Mouse (Mus musculus) hindbrain, postnatal 0 days (tissue): ENCODE measurements around the gene Gm20850. TPM values are rescaled to one million over a fixed set of nuclear protein-coding genes. Genes with fewer than 3 reads are reported as not detected.
"Not testable (repeated sequence)": the region's sequence is repeated elsewhere in the genome, so short reads cannot be mapped to it uniquely, and the experiment has no call there.

Experiments
- ATAC-seq: fragments of 200-750 bp; cut with Nextera tagmentation; 2 replicates; pipeline ENCODE4 v1.8.0; 2017; ENCODE audit warnings: mild to moderate bottlenecking, moderate TSS enrichment, moderate library complexity
- DNase-seq: peaks from one replicate; pipeline ENCODE4 v3.0.0-alpha.2; 2015; ENCODE audit warnings: low spot score
- H3K27ac ChIP-seq: fragments of 300-500 bp; sonication (generic); 2 replicates; pipeline ENCODE4 v1.5.1; 2014; ENCODE audit warnings: mild to moderate bottlenecking
- H3K27me3 ChIP-seq: fragments of 300-500 bp; sonication (generic); 2 replicates; pipeline ENCODE4 v1.6.1; 2014; ENCODE audit warnings: low read length, mixed read lengths; ENCODE audit not compliant: insufficient read depth
- H3K36me3 ChIP-seq: fragments of 300-500 bp; sonication (generic); 2 replicates; pipeline ENCODE4 v1.6.1; 2014; ENCODE audit warnings: low read length, mixed read lengths; ENCODE audit not compliant: insufficient read depth
- H3K4me1 ChIP-seq: fragments of 300-500 bp; sonication (generic); 2 replicates; pipeline ENCODE4 v1.6.1; 2014; ENCODE audit warnings: antibody characterized with exemption, low read length, mixed read lengths; ENCODE audit not compliant: insufficient read depth
- H3K4me2 ChIP-seq: fragments of 300-500 bp; sonication (generic); 2 replicates; pipeline ENCODE4 v1.6.1; 2014; ENCODE audit warnings: low read depth, mild to moderate bottlenecking, low read length, moderate library complexity, mixed read lengths
- H3K4me3 ChIP-seq: fragments of 300-500 bp; sonication (generic); 2 replicates; pipeline ENCODE4 v1.5.1; 2014; ENCODE audit warnings: low read length
- H3K9ac ChIP-seq: fragments of 300-500 bp; sonication (generic); replicated peaks from 2 replicates; pipeline ENCODE4 v1.6.1; 2014; ENCODE audit warnings: mild to moderate bottlenecking, low read length, moderate library complexity, mixed read lengths
- H3K9me3 ChIP-seq: fragments of 300-500 bp; sonication (generic); 2 replicates; pipeline ENCODE4 v1.6.1; 2016; ENCODE audit warnings: low read length, mixed read lengths
- WGBS: fragments of 180-500 bp; shearing (Covaris S2); extraction: QIAGEN DNeasy Blood & Tissue Kit; methylation state at CpG from one replicate; pipeline ENCODE4 v1.1.7; 2014; 5-methylcytosine and 5-hydroxymethylcytosine counted together
- polyA plus RNA-seq: library from polyadenylated mRNA; unstranded; fragments of >200 nt; fragmentation: Nextera tagmentation; extraction: Ambion mirVana; gene quantifications from 2 replicates; pipeline ENCODE4 v1.2.1, GENCODE M21; 2015
- total RNA-seq: library from RNA; depleted of rRNA; stranded (reverse); fragments of >200 nt; gene quantifications from 2 replicates; pipeline ENCODE4 v1.2.3, GENCODE M21; 2014; rRNA removed

Gene Gm20850
- total RNA-seq, result not detected in 2 replicates
- polyA plus RNA-seq, result not detected in 2 replicates

DNA sequence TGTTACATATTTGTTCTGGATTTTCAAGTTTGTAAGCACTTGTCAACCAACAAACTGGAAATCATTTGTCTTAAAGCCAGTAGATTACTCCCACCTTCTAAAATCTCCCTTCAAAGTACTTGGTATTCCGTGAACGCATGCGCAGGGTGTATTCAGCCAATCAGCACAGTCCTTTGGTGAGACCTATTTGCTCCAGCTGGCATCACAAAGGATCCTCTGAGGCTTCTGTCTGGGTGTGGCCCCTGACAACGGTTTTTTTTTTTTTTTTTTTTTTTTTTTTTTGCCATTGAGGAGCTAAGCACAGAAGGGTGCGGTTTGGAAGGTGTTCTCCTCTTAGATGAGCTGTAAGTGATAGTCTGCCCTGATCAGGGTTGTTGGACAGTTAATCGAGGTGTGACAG lies at the start of gene Gm20850:
TSS of gene Gm20850 (plus strand) at position 301 of the 400 bp plus-strand sequence.
- not testable (repeated sequence) for DNase-seq, H3K27me3 ChIP-seq, H3K4me3 ChIP-seq, H3K9me3 ChIP-seq, H3K36me3 ChIP-seq, H3K27ac ChIP-seq, H3K4me1 ChIP-seq, H3K9ac ChIP-seq, ATAC-seq, H3K4me2 ChIP-seq
- WGBS, result no CpG with 5 or more reads among the region's 6 CpGs
